Mouse (Mus musculus) adipocyte (in vitro differentiated cells): Measurements from ENCODE around the gene Myl12a.
"Not testable (repeated sequence)": the region's sequence is repeated elsewhere in the genome, so short reads cannot be mapped to it uniquely, and the experiment has no call there.

Source experiments
- DNase-seq: peaks from one replicate; pipeline ENCODE4 v3.0.0-alpha.2; 2016; ENCODE audit warnings: low spot score

The Myl12a gene

DNA sequence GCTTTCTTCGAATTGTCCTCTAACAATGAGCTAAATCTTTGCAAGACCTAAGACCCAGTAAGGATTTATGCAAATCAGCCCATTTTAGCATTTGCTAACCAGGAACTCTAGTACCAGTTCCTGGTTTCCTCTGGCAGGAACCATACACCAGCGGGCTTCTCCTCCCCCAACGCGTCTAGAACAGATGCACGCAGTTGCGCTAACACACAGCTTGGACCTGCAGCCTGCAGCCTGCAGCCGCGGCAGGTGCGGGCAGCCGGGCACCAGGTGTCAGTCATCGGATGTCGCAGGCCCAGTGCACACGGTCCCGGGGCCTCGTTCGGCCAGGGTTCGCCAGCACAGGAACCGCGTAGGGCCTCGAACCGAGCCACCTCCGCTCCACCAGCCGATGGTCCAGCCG, 12.7 kb downstream of the Myl12a start:
- DNase-seq: peak; percentile 30

DNA sequence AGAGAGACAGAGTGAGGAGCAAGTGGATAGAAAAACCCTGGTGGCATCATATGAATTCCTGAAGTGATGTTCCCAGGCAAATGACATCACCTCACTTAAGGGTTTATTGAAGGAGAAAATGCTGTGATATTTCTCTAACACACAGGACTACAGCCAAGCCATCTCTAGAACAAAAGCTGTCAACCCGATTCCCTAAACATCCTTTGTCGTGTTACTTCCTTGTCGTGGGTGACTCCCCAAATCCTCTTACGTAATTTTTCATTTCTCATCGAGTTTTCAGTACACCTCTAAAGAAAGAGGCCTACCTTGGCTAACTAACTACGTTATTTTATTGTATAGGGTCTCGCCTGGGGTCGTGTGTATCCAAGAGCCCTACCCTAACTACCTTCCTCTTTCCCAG, 13.2 kb downstream of the Myl12a start:
- DNase-seq: no peak

DNA sequence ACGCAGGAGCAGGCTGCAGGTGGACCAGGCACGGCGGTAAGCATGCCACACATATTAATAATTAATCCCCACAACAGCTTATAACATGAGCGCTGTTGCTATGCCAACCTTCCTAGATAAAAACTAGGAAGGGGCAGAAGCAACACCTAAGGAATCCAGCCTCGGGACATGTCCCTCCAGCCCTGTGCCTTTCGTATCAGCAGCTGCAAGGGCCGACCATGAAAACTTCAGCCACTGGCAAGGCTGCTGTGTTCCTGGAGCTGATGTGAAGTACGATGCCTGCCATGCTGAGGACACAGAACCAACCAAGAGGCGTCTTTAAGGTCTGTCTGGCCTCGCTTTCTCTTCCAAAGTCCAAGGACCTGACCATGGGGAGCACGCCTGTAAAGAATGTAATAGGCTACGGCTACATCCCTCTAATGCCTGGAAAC, 14.3 kb downstream of the Myl12a start:
- no peak for DNase-seq

DNA sequence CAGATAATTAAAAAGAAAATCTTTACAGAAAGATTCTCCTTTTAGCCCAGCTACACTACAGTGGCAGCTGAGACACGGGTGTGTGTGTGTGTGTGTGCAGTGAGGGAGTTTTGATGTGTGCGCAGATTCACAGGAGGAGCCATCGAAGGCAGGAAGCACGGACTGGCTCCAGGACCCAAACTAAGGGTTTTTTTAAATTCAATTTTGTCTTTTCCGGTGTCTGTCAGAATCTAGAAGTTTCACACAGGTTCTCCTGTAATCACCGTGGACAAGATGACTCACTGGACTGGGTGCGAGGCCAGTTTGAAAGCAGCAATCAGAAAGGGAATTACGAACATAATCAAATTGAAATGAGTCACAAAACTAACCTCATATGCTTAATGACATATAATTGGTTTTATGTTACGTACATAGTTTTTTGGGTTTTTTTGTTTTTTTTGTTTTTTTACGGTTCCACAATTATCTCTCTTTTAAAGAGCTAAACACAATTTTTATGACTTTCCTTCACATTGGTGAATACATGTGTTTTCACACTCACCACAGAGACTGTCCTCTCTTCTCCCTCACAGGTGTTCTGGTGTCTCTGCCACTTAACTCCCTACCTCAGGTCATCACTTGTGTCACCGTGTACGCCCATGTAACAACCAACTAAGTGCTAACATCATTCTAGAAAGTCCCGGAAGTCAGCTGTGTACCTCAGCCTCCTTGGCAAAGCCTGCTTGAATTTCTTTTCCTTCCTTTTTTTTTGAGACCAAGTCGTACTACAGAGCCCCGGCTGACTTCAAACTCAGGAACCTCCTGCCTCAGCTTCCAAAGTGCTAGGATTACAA, 15.6 kb downstream of the Myl12a start:
- DNase-seq: no peak

DNA sequence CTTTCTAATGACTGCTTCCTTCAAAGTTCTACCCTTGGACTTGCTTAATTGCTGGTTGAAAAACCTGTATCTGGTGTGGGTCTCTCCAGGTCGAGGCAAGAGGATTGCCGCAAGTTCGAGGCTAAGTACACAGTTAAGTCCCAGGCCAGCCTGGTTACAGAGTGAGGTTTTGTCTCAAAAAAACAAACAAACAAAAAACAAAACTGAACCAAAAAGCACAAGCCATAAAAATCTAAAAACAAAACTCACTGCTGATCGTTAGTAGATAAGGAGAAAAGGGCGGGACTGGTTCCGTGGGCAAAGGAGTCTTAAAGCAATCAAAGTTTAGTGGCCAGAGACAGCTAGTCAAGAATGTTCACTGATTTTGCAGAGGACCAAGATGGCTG, 16.3 kb downstream of the Myl12a start:
- DNase-seq: no peak

DNA sequence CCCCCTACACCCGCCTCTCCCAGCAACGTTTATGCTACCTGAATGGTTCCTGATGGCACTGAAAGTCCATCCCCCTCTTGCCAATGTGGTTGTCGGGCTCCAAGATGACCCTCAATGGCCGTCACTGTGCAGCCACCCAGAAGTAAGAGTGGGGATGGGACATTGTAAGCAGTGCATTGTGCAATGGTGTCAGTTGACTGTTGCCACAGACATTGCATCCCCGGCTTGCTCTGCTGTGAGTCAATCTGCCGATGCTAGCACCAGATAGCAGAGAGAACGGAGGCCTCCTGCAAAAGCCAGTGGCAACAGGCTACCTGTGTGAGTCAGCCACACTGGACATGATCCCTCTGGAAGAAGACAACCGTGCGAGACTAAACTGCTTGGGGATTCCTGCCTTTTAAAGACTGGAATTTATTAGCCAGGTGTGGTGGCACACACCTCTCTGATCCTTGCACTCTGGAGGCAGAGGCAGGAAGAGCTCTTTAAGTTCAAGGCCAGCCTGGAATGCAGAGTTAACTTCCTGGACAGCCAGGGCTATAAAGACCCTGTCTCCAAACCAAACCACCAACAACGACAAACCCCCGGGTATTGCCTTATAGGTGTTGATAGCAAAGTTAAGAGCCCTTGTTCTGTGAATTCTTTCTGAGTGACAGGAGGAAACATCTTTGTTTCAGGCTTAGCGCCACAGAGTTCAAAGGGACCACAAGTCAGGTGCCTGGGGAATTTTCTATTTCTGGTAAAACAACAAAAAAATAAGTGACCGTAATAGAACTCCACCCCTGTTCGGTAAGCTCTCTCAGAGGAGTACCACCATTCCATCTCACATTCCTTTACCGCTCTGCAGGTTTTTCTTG, 16.9 kb downstream of the Myl12a start:
- no peak for DNase-seq

DNA sequence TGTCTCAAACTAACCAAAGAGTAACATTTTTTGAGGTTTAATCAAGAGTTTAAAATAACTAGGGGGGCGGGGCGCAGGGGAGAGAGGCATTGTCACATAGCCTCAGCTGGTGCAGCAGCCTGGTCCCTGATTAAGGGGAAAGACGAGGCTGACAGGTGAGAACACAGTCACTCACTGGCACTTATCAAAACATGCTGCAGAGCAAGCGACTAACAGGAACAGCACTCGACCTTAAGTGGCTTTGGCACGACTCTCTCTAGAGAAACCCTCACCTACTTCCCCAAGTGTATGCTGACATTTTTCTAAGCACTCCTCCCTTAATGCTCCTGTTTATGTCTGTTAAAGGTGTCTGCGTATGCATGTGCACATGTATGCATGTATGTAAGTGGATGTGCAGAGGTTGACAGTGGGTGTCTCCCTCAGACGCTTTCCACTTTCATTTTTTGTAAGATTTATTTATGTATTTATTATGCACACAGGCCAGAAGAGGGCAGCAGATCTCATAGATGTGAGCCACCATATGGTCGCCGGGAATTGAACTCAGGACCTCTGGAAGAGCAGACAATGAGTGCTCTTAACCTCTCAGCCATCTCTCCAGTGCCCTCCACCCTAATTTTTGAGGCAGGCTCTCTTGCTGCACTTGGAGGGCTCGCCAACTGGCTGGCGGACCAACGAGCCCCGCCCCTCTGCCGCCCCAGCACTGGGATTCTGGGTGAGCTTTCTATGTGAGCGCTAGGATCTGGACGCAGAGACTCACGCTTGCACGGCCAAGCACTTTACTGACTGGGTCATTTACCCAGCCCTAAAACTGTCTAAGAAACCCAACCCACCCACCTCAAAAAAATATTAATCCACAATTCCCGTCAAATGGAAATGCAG, 23.1 kb downstream of the Myl12a start:
- no peak for DNase-seq

DNA sequence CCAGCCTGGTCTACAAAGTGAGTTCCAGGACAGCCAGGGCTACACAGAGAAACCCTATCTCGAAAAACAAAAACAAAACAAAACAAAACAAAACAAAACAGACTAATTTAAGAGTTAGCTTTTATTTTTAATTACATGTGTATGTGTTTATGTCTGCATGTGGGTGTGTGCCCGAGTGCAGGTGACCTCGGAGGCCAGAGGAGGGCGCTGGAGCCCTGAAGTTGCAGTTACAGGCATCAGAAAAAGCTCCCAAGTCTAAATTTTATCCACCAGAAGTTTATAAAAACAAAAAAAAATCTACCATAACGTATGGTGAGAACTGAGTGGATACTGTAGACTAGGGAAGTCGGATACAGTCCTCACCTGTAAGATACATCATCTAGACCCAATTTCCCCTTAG, 24.9 kb downstream of the Myl12a start:
- DNase-seq: no peak

DNA sequence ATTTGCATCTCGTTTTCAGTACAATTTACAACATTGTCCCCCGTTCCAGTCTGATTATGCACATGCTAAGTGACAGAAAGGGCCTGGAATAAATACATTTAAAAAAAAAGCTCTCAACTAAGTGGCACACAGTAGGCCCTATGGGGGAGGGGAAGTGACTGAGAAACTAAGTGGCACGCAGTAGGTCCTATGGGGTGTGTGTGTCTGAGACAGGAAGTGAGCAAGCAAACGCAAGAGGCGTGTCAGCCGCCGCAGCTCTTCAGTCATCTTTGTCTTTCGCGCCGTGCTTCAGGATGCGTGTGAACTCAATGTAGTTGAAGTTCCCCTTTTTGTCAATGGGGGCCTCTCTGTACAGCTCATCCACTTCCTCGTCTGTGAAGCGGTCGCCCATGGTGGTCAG, 28.6 kb downstream of the Myl12a start:
- not testable (repeated sequence) for DNase-seq

DNA sequence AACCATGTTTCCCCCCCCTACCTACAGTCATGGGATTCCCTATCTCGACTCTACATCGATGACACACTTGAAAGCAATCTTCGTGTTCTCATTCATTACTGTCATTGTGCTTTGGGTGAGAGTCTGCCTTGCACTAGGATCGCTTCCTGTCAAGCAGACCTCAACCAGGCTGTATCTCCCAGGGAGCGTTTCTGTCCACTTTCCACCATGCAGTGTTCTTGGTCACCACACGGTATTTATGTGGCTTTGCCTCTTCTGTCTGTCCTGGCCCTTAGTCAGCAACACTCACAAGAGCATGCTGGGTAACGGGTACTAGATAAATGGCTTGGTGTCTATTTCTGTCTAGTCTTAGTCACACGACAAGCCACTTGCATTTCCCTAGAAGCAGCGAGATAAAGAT, 29.3 kb downstream of the Myl12a start:
- DNase-seq: no peak

DNA sequence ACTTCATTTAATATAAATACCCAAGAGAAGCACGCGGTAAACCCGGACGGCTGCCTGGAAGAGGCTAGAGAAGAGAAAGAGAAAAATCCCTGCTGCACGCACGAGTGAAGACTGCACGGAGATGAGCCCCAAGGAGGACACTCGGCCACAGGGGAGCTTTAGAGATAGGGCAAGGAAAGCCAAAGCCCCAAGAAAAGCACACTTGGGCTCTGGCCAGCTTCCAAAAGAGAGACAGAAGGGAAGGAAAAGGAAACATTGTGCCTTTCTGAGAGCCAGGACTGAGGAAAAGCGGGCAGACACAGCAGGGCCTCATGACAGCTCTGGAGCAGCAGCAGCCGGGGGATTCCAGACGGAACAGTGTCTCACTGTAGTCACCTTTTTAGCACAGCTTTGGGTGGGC, 31.5 kb downstream of the Myl12a start:
- no peak for DNase-seq

DNA sequence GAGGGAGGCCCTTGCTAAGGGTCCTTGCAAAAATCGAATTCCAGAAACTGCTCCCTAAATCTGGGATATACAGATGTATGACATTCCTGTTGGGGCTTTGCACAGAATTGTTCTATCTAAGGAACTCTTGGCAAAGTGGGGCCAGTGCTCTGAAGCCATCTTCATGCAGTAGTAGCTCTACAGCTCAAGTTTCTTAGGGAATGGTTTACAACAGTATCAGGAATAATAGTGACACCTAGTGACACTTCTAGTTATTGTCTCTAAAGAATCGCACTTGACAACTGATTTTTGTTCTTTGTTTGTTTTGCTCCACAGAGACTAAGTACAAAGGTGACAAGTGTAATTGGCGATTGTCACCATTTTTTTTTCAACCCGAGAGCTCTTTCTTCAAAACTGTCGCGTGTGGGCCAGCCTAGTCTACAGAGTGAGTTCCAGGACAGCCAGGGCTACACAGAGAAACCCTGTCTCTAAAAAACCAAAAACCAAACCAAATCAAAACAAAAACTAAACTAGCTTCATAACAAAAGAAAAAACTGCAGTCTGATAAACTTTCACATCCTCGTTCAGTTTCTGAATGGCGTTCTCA, 34.0 kb downstream of the Myl12a start:
- peak; percentile 88 for DNase-seq

DNA sequence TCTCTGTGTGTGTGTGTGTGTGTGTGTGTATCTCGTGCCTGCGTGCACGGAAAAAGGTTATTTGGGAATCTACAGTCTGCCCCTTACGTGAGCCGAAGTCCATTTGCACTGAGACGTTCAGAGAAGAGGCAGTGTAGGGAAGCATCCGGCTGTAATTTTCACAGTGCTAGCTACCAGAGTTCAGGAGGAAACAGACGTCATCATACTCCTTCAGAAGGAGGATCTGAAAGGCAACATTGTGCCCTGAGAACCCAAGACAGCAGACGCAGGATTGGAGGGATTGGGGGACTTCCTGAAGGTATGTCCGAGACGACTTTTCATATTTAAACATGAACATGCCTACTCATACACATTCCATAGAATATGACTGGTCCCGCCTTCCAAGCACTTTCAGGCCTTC, 35.0 kb downstream of the Myl12a start:
- no peak for DNase-seq

DNA sequence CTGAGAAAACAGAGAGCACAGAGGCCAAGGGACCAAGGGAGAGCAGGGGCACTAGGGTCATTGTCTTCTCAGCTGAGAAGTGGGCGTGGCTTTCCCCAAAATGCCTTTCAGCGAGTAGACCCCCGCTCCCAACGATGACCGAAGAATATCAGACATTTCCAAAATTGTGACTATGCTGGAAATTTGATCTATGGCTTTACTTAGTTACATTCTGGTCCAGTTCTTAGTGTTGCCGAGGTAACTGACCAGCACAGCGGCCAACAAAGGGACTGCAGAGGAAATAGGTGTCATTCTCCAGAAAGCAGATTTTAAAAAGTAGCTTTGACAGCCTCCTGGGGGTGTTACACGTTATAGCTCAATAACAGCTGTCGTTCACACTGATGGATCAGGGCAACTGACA, 35.5 kb downstream of the Myl12a start:
- DNase-seq: no peak

DNA sequence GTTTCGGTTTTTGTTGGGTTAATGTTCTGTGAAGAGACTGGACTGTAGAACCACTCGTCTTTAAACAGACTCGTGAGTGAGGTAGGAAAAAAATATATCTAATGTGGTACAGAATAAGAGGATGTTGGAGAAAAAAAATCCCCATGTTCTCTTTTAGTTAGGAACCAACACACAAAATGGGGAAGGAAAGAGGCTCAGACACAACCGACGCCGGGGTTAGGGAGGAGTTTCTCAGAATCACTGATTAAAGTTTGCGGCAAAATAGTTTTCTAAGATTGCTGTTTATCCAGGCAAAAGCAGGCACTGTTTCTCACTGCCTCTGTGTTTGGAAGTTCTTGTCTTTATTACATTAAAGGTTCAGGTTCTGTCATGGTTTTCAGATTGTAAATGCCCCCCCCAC, 36.6 kb downstream of the Myl12a start:
- DNase-seq: no peak

DNA sequence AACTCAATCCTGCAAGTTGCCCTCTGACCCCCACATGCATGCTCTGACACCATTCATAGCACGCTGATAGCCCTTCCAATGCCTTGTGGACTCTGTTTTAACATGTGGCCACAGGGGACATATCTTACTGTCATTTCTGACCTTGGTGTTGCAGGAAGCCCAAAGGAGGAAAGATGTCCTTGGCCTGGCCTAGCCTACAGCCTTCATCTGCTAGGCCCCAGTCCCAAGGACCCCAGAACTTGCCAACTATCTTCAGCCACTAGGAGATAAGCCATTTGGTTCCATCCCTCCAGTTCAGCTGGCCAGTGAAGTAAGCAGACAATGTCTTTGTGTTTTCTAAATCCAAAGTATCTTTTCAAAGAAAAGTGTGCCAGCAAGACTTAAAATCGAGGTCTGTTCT, 37.4 kb downstream of the Myl12a start:
- no peak for DNase-seq

DNA sequence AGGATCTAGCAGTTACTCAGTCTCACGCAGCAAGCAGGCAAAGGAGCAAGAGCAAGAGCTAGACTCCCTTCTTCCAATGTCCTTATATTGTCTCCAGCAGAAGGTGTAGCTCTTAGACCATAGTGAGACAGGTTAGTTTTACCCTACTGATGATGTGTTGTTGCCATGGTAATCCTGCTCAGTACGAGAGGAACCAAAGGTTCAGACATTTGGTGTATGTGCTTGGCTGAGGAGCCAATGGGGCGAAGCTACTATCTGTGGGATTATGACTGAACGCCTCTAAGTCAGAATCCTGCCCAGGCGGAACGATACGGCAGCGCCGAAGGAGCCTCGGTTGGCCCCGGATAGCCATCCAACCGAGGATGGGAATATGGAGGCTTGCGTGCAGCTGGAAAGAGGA, 39.1 kb downstream of the Myl12a start:
- DNase-seq: peak; percentile 78

DNA sequence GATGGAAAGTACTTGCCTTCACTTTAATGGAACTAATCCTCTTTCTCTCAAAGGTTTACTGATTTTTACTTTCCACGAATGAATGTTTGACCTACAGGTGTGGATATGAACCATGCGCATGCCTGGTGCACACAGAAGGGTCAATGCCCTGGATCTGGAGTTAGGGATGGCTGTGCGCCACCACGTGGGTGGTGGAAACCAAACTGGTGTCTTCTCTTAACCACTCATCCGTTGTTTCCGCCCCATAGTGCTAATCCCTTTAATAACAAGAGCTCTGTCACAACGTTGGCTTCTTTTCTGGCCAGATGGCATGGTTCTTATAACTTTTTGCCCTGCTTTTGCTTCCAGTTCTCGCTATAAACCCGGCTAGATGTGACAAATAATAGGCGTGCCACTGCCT, 51.4 kb downstream of the Myl12a start:
- DNase-seq: no peak

DNA sequence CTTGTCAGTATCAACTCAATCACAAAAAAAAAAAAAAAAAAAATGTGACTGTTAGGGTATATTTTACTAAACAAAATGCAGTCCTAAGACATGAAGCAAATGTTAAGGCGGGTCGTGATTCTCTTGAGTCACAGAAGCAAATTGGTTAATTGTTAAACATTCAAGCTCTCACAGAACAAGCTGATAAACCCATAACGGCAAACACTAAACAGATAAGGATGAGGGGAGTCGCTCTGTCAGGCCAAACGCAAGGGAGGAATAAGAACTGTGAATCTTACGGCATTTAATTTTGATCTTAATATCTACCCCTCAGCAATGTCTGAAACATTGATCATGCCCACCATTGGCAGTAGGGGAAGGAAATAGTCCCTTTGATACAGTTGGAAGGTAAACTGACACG, 53.5 kb downstream of the Myl12a start:
- no peak for DNase-seq

DNA sequence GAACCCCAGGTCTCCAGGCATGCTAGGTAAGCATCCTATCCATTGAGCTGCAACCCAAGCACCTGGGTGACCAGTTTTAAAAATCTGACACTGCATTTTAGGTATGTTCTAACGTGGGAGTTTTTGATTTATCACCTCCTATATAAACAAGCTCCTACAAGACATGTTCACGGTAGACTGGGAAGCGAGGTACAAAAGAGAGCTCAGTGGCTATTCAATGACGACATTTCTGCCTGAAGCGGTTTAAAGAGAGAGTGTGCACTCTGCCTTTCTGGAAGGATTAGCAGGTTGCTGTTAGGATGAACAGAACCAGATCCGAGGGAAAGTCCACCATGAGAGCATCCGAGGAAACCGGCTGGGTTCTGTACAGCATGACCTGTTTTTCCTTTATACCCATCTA, 54.0 kb downstream of the Myl12a start:
- DNase-seq: no peak

DNA sequence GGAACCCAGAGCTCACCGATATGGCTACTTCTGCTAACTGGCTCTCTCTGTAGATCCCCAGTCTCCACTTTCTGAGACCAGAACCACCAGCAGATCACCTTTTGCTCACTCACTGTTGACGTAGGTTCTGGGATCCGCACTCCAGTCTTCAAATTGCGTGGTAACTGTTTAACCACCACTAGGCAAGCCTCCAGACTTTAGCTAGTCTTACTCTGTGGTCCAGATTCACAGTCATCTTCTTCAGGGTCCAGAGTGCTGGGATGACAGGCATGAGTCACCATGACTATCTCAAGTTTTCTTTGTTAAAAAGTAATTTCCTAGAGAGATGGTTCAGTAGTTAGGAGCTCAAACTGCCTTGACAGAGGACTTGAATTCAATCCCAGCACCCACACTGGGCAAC, 58.9 kb downstream of the Myl12a start:
- no peak for DNase-seq
